Mouse (Mus musculus) heart, postnatal 0 days (tissue): Measurements from ENCODE around the gene Olfr632. TPM values are rescaled to one million over a fixed set of nuclear protein-coding genes. Genes with fewer than 3 reads are reported as not detected.

Experiments used
- ATAC-seq: fragments of 200-750 bp; cut with Nextera tagmentation; 2 replicates; pipeline ENCODE4 v1.8.0; 2017; ENCODE audit warnings: low read depth, moderate number of reproducible peaks, moderate library complexity; ENCODE audit not compliant: insufficient read depth
- DNase-seq: peaks from one replicate; pipeline ENCODE4 v3.0.0-alpha.2; 2016; ENCODE audit warnings: low spot score
- H3K27ac ChIP-seq: fragments of 300-500 bp; sonication (generic); 2 replicates; pipeline ENCODE4 v1.5.1; 2014; ENCODE audit warnings: low read depth, mild to moderate bottlenecking
- H3K27me3 ChIP-seq: fragments of 300-500 bp; sonication (generic); 2 replicates; pipeline ENCODE4 v1.6.1; 2014; ENCODE audit warnings: low read length, mixed read lengths; ENCODE audit not compliant: control insufficient read depth, insufficient read depth
- H3K36me3 ChIP-seq: fragments of 300-500 bp; sonication (generic); replicated peaks from 2 replicates; pipeline ENCODE4 v1.6.1; 2014; ENCODE audit warnings: low read length, mixed read lengths; ENCODE audit not compliant: control insufficient read depth, insufficient read depth
- H3K4me1 ChIP-seq: fragments of 300-500 bp; sonication (generic); 2 replicates; pipeline ENCODE4 v1.6.1; 2014; ENCODE audit warnings: antibody characterized with exemption; ENCODE audit not compliant: control insufficient read depth, insufficient read depth
- H3K4me2 ChIP-seq: fragments of 300-500 bp; sonication (generic); 2 replicates; pipeline ENCODE4 v1.6.1; 2014; ENCODE audit warnings: low read depth, mild to moderate bottlenecking, low read length, moderate library complexity
- H3K4me3 ChIP-seq: fragments of 300-500 bp; sonication (generic); 2 replicates; pipeline ENCODE4 v1.5.1; 2014; ENCODE audit warnings: low read depth, low read length
- H3K9ac ChIP-seq: fragments of 300-500 bp; sonication (generic); replicated peaks from 2 replicates; pipeline ENCODE4 v1.6.1; 2014; ENCODE audit warnings: low read depth, low read length, mixed read lengths
- H3K9me3 ChIP-seq: fragments of 300-500 bp; sonication (generic); replicated peaks from 2 replicates; pipeline ENCODE4 v1.6.1; 2016; ENCODE audit warnings: low read length; ENCODE audit not compliant: control insufficient read depth
- CTCF ChIP-seq: IDR thresholded peaks from 2 replicates; pipeline ENCODE4 v1.5.1; 2016; ENCODE audit warnings: antibody characterized with exemption, control low read depth, low read depth
- EP300 ChIP-seq: IDR thresholded peaks from 2 replicates; pipeline ENCODE4 v1.6.1; 2016; ENCODE audit warnings: antibody characterized with exemption, low read depth
- WGBS: fragments of 180-500 bp; shearing (Covaris S2); extraction: QIAGEN DNeasy Blood & Tissue Kit; methylation state at CpG from one replicate; pipeline ENCODE4 v1.1.7; 2014; 5-methylcytosine and 5-hydroxymethylcytosine counted together
- polyA plus RNA-seq: library from polyadenylated mRNA; unstranded; fragments of >200 nt; fragmentation: Nextera tagmentation; extraction: Ambion mirVana; gene quantifications from 2 replicates; pipeline ENCODE4 v1.2.1, GENCODE M21; 2015
- total RNA-seq: library from RNA; depleted of rRNA; stranded (reverse); fragments of >200 nt; gene quantifications from 2 replicates; pipeline ENCODE4 v1.2.3, GENCODE M21; 2014; ENCODE audit warnings: low replicate concordance; rRNA removed

Gene Olfr632
- total and polyA plus RNA-seq, 2 experiments from 2014 or later, result not detected

DNA sequence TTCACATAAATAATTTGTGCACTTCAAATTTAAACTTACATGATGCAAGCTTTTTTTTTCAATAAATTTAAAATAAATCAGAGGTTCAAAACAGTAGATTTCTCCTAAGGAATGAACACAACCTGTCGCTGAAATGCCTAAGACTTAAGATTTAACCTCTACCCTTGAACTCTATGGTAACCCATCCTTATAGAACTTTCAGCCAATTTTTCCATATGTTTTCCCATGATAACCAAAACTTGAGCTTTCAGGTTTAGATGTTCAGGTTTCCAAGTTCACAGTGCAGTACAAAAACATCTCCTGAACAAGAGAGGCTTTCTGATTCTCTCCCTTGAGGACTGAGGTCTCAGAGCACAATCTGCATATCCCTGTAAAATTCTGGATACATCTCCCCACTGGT, 36.7 kb downstream of the Olfr632 start, which contains the start of gene Olfr635:
TSS of gene Olfr635 (plus strand) at position 301 of the 400 bp plus-strand sequence.
- no peak for ATAC-seq
- Histone ChIP-seq H3K27me3 (no peaks in the 10 kb centered on the region), H3K27ac (no peak within 1 kb of the TSS), H3K9me3 (no peaks in the 10 kb centered on the region), H3K4me2 (no peak within 1 kb of the TSS), H3K4me3 (no peak within 1 kb of the TSS), H3K4me1 (no peaks in the 10 kb centered on the region), H3K9ac (no peak within 1 kb of the TSS), H3K36me3 (no peaks in the 10 kb centered on the region)
- DNase-seq, result no peak
- 59% methylated on average over 1 of the region's 1 CpGs for WGBS
- no peak for TF ChIP-seq CTCF
- no peak for TF ChIP-seq EP300

DNA sequence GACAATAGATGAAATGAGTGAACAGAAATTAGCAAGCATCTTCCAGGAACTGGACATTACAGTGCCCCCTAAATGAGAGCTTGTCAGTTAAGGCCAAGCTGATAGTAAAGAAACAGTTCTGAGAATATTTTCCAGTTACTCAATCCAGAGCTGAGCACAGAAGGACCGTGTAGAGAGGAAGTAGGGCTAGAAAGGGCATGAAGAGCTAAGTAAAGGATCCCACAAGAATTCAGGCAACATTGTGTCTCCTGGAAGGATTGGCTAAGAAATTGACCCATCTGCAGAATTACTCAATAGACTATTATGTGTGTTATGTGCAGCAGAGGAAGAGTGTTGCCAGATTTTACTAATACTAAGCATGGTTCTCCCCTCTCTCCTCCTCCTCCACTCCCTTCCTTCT, 37.6 kb downstream of the Olfr632 start:
- H3K9ac ChIP-seq, result no peak overlapping the region
- WGBS, result 32% methylated on average over 1 of the region's 1 CpGs

More for the DNA sequence above, 37.6 kb downstream of the Olfr632 start:
- Histone ChIP-seq H3K27me3 (no peaks in the 10 kb centered on the region), H3K4me3 (no peak overlapping the region), H3K36me3 (no peaks in the 10 kb centered on the region), H3K4me1 (no peaks in the 10 kb centered on the region), H3K27ac (no peak overlapping the region), H3K4me2 (no peak overlapping the region), H3K9me3 (no peaks in the 10 kb centered on the region)
- no peak for ATAC-seq
- no peak for DNase-seq
- no peak for TF ChIP-seq CTCF
- TF ChIP-seq EP300, result no peak

Other genes with a start within 250 kb of the Olfr632 start
Only the 30 nearest of the 33 such genes appear.
- not detected in 2 replicates for gene Olfr628, start 204.0 kb upstream of the Olfr632 start, total RNA-seq
- gene Olfr628, start 204.0 kb upstream of the Olfr632 start, polyA plus RNA-seq, result not detected in 2 replicates
- gene Olfr629, start 189.4 kb upstream of the Olfr632 start, total RNA-seq, result not detected in 2 replicates
- gene Olfr629, start 189.4 kb upstream of the Olfr632 start, polyA plus RNA-seq, result not detected in 2 replicates
- not detected in 2 replicates for gene Olfr630, start 177.0 kb upstream of the Olfr632 start, total RNA-seq
- not detected in 2 replicates for gene Olfr630, start 177.0 kb upstream of the Olfr632 start, polyA plus RNA-seq
- not detected in 2 replicates for gene Olfr69, start 162.8 kb upstream of the Olfr632 start, total RNA-seq
- not detected in 2 replicates for gene Olfr69, start 162.8 kb upstream of the Olfr632 start, polyA plus RNA-seq
- not detected in 2 replicates for gene Olfr68, start 154.6 kb upstream of the Olfr632 start, total RNA-seq
- gene Olfr68, start 154.6 kb upstream of the Olfr632 start, polyA plus RNA-seq, result not detected in 2 replicates
- gene Olfr67, start 142.5 kb upstream of the Olfr632 start, total RNA-seq, result not detected in 2 replicates
- gene Olfr67, start 142.5 kb upstream of the Olfr632 start, polyA plus RNA-seq, result not detected in 2 replicates
- 716 and 1,401 TPM in 2 replicates for gene Hbb-bt, start 120.4 kb upstream of the Olfr632 start, total RNA-seq
- gene Hbb-bt, start 120.4 kb upstream of the Olfr632 start, polyA plus RNA-seq, result 772 and 1,221 TPM in 2 replicates
- gene Hbb-bs, start 106.3 kb upstream of the Olfr632 start, total RNA-seq, result 5,431 and 6,330 TPM in 2 replicates
- 3,638 and 5,614 TPM in 2 replicates for gene Hbb-bs, start 106.3 kb upstream of the Olfr632 start, polyA plus RNA-seq
- gene Hbb-bh2, start 93.8 kb upstream of the Olfr632 start, total RNA-seq, result not detected in 2 replicates
- not detected in 2 replicates for gene Hbb-bh2, start 93.8 kb upstream of the Olfr632 start, polyA plus RNA-seq
- gene Hbb-bh1, start 91.2 kb upstream of the Olfr632 start, total RNA-seq, result not detected in 2 replicates
- not detected in 2 replicates for gene Hbb-bh1, start 91.2 kb upstream of the Olfr632 start, polyA plus RNA-seq
- 0.80 TPM in 1 of 2 replicates, not detected in the other for gene Hbb-y, start 81.1 kb upstream of the Olfr632 start, total RNA-seq
- 2.2 and 2.7 TPM in 2 replicates for gene Hbb-y, start 81.1 kb upstream of the Olfr632 start, polyA plus RNA-seq
- gene Olfr66, start 48.1 kb upstream of the Olfr632 start, total RNA-seq, result not detected in 2 replicates
- gene Olfr66, start 48.1 kb upstream of the Olfr632 start, polyA plus RNA-seq, result not detected in 2 replicates
- gene Olfr64, start 39.9 kb upstream of the Olfr632 start, total RNA-seq, result not detected in 2 replicates
- gene Olfr64, start 39.9 kb upstream of the Olfr632 start, polyA plus RNA-seq, result not detected in 2 replicates
- not detected in 2 replicates for gene Olfr65, start 30.9 kb upstream of the Olfr632 start, total RNA-seq
- not detected in 2 replicates for gene Olfr65, start 30.9 kb upstream of the Olfr632 start, polyA plus RNA-seq
- not detected in 2 replicates for gene Olfr631, start 5.5 kb upstream of the Olfr632 start, total RNA-seq
- not detected in 2 replicates for gene Olfr631, start 5.5 kb upstream of the Olfr632 start, polyA plus RNA-seq
- gene Olfr633, start 10.1 kb downstream of the Olfr632 start, total RNA-seq, result not detected in 2 replicates
- not detected in 2 replicates for gene Olfr633, start 10.1 kb downstream of the Olfr632 start, polyA plus RNA-seq
- not detected in 2 replicates for gene Olfr635, start 36.8 kb downstream of the Olfr632 start, total RNA-seq
- gene Olfr635, start 36.8 kb downstream of the Olfr632 start, polyA plus RNA-seq, result not detected in 2 replicates
- gene Olfr638, start 64.4 kb downstream of the Olfr632 start, total RNA-seq, result not detected in 2 replicates
- not detected in 2 replicates for gene Olfr638, start 64.4 kb downstream of the Olfr632 start, polyA plus RNA-seq
- gene Olfr639, start 83.0 kb downstream of the Olfr632 start, total RNA-seq, result not detected in 2 replicates
- gene Olfr639, start 83.0 kb downstream of the Olfr632 start, polyA plus RNA-seq, result not detected in 2 replicates
- not detected in 2 replicates for gene Olfr640, start 91.2 kb downstream of the Olfr632 start, total RNA-seq
- gene Olfr640, start 91.2 kb downstream of the Olfr632 start, polyA plus RNA-seq, result not detected in 2 replicates
- gene Olfr641, start 101.1 kb downstream of the Olfr632 start, total RNA-seq, result not detected in 2 replicates
- not detected in 2 replicates for gene Olfr641, start 101.1 kb downstream of the Olfr632 start, polyA plus RNA-seq
- gene Olfr642, start 118.3 kb downstream of the Olfr632 start, total RNA-seq, result not detected in 2 replicates
- gene Olfr642, start 118.3 kb downstream of the Olfr632 start, polyA plus RNA-seq, result not detected in 2 replicates
- not detected in 2 replicates for gene 4930516K23Rik, start 127.1 kb downstream of the Olfr632 start, total RNA-seq
- gene 4930516K23Rik, start 127.1 kb downstream of the Olfr632 start, polyA plus RNA-seq, result not detected in 2 replicates
- gene Olfr644, start 137.5 kb downstream of the Olfr632 start, total RNA-seq, result not detected in 2 replicates
- not detected in 2 replicates for gene Olfr644, start 137.5 kb downstream of the Olfr632 start, polyA plus RNA-seq
- gene Olfr645, start 151.1 kb downstream of the Olfr632 start, total RNA-seq, result not detected in 2 replicates
- not detected in 2 replicates for gene Olfr645, start 151.1 kb downstream of the Olfr632 start, polyA plus RNA-seq
- gene Olfr646, start 170.5 kb downstream of the Olfr632 start, total RNA-seq, result not detected in 2 replicates
- not detected in 2 replicates for gene Olfr646, start 170.5 kb downstream of the Olfr632 start, polyA plus RNA-seq
- gene Ubqln5, start 195.5 kb downstream of the Olfr632 start, total RNA-seq, result not detected in 2 replicates
- not detected in 2 replicates for gene Ubqln5, start 195.5 kb downstream of the Olfr632 start, polyA plus RNA-seq
- gene Olfr643, start 203.1 kb downstream of the Olfr632 start, total RNA-seq, result not detected in 2 replicates
- gene Olfr643, start 203.1 kb downstream of the Olfr632 start, polyA plus RNA-seq, result not detected in 2 replicates
- gene Ubqln3, start 208.9 kb downstream of the Olfr632 start, total RNA-seq, result not detected in 2 replicates
- not detected in 2 replicates for gene Ubqln3, start 208.9 kb downstream of the Olfr632 start, polyA plus RNA-seq
- gene Ubqlnl, start 216.2 kb downstream of the Olfr632 start, total RNA-seq, result not detected in 2 replicates
- not detected in 2 replicates for gene Ubqlnl, start 216.2 kb downstream of the Olfr632 start, polyA plus RNA-seq